Mouse (Mus musculus): ENCODE measurements around the gene Vmn1r211.
"Not testable (repeated sequence)": the region's sequence is repeated elsewhere in the genome, so short reads cannot be mapped to it uniquely, and the experiment has no call there.

The Vmn1r211 gene

DNA sequence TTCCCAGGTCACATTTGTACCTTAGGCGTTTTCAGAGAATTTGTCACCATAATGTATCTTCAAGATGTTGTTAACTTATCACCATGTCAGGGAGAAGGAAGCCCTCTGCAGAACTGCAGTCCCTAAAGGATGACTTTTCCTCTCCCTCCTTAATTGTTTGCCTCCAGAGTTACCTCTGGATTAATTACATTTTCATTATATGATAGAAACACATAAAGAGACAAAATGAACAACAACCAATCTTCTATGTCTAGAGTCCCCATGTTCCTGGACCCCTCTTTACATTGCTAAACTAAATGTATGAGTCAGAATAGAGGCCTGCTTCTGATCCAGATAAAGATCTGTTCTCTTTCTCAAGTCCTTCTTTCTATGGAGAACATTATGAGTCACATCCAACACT lies at the start of gene Vmn1r211:
TSS of gene Vmn1r211 (minus strand) at position 101 of the 400 bp plus-strand sequence.
- DNase-seq, result no peak

DNA sequence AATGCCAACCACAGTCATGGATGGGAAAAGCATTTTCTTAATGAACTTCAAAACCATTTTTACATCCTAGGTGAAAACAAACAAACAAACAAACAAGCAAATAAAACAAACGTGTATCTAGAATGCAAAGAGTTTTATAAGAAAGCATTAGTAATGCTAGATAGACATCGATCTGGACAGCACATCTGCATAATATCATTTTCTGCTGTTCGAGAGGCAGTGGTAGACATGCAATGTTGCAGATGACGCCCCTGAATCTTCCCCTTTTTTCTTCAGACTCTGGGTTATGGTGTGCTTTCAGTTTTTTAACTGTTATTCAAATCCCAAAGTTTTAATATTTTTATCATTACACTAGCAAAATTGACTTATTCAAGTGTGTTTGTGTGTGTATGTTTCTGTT lies 26.7 kb upstream of the Vmn1r211 start, which contains the start of gene Vmn1r212:
TSS of gene Vmn1r212 (minus strand) at position 101 of the 400 bp plus-strand sequence.
- no peak for DNase-seq

DNA sequence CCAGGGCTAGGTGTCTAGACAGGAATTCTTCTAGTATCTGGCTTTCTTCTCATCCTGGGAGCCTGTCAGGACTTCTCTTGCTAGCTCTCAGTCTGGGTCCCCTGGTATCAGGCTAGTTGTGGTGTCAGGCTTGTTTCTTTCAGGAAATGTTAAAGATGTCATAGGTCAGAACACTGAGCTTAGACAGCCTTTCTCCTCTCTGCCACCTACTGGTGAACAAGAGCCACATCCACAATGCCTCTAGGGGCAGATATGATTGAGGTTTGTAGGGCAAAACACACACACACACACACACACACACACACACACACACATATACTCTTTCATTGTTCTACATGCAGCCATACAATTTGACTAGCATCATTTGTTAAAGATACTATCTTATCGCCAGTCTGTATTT lies 21.9 kb upstream of the Vmn1r211 start:
- DNase-seq, result no peak

DNA sequence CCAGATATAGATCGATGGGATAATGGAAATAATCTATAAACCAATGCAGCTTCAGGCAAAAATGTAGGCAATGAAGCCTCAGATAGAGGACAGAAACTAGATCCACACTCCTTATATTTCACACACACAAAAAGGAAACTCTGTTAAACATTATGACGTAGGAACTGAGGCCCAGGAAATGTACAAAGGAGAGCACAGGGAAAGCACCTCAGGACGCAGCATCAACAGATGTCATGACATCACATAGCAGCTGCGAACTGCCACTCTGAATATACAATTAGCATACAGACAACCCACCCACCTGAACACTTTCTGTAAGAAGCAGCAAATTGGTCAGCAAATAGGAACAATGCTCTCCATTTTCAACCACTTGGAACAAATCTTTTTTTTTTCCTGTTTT lies 2.6 kb downstream of the Vmn1r211 start:
- DNase-seq, result no peak

DNA sequence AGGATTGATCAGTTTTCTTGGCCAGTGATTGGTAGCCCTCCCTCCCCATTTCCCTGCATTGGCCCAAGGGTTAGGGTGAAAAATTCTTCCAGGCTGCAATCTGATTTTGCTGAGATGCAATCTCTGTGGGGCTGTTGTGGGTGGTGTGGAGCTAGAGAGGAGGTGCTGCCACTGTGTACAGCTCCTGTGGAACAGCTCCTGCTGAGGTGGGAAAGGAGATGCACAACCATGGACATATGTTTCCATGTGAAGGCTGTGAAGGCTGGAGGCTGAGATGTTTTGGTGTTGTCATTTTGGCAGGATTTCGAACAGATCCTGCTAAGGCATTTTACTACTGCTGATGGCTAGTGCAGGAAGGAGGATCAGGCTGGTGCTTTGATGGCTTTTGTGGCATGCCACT lies 10.6 kb downstream of the Vmn1r211 start:
- no peak for DNase-seq

DNA sequence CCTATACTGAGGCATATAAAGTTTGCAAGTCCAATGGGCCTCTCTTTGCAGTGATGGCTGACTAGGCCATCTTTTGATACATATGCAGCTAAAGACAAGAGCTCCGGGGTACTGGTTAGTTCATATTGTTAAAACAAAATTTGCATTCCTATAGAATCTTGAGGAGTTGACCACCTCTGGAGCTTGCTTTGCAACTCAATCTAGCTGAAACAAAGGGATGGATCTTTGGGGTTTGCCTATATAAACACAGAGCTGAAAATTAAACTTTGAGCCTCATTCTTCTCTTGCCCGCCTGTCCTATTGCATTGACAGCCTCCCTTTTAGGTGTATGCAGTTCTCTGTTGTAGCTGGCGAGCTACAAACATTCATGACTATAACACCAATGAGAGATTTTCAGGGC lies 13.1 kb downstream of the Vmn1r211 start:
- DNase-seq, result not testable (repeated sequence)

DNA sequence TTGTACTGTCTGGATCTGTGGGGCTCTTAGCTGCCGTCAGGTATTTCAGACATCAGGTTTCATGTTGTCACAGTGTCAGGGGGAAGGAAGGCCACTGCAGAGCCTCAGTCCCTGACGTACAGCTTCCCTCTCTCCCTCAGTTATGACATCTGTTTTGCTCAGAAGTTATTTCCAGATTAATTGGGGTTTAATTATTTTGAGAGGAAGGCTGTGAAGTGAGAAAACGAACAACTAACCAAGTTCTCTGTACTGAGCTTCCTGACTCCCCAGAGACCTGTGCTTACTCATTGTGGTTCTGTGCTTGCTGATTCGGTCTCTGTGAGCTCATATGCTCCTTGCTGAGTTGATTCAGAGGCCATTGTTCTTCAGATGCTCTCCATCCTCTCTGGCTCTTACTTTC lies 26.1 kb downstream of the Vmn1r211 start, which contains the start of gene Vmn1r210:
TSS of gene Vmn1r210 (minus strand) at position 101 of the 400 bp plus-strand sequence.
- no peak for DNase-seq

DNA sequence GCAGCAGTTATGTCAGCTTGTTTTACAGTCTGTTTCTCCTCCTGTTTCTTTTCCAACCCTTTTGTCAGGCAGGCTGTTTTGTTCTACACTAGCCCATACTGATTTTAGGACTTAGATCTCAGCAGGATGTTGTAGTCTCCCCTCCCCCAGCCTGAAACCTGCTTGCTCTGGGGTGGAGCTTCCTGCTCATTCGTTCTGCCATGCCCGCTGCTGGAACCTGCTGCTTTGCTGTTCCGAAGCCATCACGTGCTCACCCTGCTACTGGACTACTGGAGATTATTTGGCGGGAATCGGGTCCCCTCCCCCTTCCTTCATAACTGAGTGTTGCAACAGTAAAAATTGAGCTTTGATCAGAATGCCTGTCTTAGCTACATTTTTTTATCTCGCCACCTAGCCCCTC lies 28.0 kb downstream of the Vmn1r211 start:
- DNase-seq, result not testable (repeated sequence)

DNA sequence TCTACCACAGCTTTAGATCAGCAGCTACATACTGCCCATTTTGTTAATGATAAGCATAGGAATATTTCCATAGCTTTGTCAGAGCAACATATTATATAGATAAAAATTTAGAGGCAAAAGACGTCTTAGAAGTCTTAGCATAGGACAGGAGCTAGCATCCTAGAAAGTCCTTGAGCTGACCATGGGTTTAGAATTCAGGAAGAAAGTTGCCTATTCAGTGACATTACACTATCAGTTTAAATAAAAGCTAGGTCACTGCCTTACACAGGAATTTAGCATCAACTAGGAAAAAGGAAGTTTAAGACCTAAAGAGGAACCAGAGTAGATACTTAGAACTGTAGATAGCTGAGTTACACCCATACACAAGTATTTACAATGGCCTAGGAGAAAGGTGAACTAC lies 35.8 kb downstream of the Vmn1r211 start:
- not testable (repeated sequence) for DNase-seq

DNA sequence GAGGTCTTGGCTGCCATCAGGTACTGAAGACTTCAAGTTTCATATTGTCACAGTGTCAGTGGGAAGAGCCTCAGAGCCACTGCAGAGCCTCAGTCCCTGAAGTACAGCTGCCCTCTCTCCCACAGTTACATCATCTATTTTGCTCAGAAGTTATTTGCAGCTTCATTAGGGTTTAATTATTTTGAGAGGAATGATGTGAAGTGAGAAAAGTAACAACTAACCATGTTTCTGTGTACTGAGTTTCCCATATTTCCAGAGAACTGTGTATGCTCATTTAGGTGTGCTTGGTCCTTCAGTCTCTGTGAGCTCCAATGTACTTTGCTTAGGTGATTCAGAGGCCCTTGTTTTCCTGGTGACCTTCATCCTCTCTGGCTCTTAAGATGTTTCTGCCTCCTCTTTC lies 47.8 kb downstream of the Vmn1r211 start, which contains the start of gene Vmn1r209:
TSS of gene Vmn1r209 (minus strand) at position 101 of the 400 bp plus-strand sequence.
- not testable (repeated sequence) for DNase-seq
